Mouse (Mus musculus) hindlimb bud, embryonic 11.5 days (tissue): ENCODE data around the gene Arntl.

Source experiments
- DNase-seq: peaks from one replicate; pipeline ENCODE4 v3.0.0-alpha.2; 2012; ENCODE audit warnings: low read depth, low spot score; ENCODE audit errors: extremely low spot score

Arntl gene

DNA sequence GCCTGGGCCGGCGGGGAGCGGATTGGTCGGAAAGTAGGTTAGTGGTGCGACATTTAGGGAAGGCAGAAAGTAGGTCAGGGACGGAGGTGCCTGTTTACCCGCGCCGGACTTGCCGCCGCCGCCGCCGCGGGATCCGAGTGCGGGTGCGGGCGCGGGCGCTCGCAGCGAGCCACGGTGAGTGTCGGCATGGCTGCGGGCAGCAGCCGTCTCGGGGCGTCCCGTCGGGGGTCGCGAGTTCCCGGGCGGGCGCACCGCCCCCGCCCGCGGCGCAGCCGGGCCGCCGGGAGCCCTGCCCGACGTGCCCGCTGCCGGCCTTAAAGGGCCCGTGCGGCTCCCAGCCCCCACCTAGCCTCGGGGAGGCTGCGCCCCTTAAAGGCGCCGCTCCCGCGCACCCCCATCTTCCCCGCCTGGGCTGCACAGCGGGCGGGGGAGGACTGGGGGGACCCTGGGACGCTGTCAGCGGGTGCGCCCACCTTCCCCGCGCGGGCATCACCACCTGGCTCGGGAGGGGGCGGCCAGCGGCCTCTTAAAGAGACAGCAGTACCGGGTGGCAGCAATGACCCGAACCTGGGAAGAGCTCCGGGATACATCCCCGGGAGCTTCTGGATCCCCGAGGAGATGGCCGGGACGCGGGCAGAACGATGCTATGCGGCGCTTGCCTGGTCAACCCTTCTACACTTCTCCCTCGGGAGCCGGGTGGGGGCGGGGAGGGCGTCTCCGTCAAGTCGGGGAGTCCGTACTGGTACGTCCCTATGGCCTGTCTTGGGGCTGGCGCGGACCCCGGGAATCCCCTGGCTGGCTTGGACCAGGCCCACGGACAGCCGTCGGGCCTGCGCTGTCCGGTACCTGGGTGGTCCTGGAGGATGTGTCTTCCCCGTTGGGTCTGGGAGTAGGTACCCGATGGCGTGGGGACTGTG, 464 bp downstream of the Arntl start:
- no peak for DNase-seq

DNA sequence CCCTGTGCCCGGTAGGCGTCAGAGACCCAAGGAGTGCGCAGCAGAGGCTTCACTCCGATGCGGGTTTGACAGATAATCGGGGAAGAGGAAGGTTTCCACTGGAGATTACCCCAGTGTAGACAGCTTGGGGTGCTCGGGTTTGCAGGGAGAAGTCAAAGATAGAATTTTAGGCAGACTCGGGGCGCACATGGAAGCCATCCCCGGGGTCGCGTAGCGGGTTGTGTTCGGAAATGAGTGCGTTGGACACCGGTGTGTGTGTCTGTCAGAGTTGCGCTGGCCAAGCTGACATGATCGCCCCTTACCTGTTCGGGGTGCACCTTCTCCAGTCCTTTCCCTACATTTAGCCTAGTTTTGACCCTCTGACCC, 1.1 kb downstream of the Arntl start:
- DNase-seq = no peak

DNA sequence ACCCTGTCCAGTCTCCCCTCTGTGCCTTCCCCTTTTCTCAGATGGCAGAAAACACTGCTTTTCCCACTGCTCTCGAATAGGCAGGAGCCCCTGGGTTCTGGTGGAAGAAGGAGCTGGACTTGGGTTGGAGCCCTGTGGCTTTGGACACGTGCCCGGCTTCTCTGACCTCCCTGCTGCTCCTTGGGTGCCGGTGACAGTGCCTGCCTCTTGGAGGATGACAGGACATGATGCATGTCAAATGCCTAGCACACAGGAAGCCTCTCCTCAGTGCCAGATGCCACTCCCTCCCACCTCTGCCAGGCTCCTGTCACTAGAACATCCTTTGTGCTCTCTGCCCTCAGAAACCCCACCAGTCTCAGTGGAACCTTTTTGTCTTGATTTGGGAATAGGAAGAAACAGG, 3.2 kb downstream of the Arntl start:
- no peak for DNase-seq

DNA sequence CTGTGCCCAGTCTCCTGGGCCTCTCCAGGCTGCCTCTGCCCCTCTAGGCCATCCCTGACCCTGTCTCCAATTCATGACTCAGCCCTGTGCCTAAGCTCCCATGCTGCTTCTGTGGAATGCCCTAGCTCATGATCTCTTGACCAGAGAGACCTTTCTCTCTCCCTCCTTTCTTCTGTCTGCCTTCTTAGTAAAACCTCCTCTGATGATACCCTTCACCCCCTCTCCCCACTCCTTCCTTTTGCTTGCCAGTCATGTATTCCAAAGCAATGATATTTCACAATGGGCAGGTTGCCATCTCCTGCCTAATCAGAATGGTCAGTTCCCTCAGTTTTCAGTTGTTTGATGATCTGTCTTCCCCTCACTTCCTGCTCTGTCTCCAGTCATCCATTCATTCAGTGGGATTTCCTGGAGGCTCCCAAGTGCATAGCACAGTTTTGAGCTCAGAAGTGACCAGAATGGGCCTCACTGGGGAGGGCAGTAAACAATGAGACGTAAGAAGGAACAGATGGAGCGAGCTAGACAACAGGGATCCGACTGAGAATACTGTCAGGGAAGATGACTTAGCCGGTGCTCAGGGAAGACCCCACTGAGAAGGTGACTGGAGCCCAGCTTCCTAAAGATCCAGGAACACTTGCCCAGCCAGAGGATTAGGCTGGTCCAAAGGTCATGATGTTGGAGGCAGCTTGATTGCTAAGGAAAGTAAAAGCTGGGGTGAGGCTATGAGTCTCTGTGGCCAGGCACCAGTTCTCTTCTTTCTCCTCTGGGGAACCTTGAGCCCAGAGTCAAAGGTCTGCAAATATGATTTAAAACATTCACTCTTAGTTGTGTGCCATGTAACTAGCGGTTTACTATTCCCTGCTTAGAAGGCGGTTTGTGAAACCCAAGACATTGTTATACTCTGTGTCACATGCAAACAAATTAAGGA, 7.2 kb downstream of the Arntl start:
- DNase-seq = no peak

DNA sequence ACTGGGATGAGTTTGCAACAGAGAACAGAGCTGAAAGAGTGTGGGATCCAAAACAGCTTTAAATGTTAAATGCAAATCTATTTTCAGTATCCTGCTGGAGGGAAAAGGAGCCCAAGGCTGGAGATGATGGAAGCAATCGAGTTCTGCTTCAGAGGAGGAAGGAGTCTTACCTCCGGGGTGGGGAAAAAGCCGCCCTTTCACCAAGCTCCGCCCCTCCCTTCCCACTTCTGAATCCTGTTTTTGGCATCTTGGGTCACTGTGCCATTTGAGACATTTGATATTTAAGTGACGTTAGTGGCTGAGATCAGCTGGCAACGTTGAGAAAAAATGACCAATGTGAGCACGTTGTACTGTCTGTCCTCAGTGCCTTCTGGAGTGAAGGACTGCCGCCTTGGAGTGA, 8.9 kb downstream of the Arntl start:
- no peak for DNase-seq

DNA sequence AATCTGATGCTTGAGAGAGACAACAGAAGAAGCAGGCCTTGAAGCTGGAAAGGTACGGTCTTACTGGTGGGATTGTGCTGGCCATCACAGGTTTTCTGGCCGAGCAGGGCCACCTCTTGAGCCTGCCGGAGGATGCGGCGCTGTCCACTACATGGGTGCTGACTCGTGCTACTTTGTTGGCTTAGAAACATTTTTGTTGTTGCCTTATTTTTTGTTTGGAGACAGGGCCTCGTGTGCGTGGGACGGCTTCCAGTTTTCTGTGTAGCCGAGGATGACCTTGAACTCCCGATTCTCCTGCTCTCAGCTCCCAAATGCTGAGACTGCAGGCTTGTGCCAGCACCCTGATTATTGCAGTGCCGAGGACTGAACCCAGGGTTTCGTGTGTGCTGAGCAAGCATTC, 12.2 kb downstream of the Arntl start:
- DNase-seq = no peak

DNA sequence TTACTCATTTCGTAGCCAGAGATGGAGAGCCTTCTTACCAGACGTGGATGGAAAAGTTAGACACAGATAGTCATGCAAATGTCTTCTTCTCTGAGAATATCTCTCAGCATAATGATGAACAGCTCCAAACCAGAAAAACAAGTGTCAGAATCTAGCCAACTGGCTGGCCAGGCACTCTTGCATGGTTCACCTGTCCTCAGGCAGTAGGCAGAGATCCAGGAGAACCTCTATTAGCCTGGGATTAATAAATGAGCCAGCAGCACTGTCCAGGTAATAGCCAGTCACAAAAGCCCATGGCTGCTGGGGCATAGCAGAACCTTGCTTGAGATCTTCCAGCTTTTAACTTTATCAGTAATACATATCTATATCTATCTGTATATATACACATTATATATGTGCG, 12.6 kb downstream of the Arntl start:
- DNase-seq = no peak

DNA sequence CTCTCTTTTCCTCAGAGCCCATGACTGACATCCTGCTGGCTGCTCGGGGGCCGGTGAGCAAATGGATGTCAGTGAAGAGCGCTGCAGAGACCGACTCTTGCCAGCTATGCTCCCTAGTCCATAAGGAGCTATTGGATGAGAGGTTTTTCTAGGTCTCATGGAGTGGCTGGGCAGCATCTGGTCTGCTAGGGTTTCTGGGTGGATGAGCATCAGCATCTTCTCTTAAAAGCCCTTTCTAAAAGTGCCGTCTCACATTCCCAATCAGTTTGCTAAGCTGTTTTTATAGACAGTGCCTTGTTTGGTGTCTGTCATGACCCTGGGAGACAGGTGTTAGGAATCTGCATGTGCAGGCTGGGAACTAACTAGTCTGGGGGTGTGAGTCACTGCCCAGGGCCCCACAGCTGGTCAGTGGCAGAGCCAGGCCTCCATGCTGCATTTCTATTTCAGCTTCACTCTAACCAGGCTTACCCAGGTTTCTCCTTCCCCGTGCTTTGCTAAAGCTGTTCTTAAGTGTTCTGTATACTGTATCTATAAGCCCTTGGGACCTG, 13.5 kb downstream of the Arntl start:
- no peak for DNase-seq

DNA sequence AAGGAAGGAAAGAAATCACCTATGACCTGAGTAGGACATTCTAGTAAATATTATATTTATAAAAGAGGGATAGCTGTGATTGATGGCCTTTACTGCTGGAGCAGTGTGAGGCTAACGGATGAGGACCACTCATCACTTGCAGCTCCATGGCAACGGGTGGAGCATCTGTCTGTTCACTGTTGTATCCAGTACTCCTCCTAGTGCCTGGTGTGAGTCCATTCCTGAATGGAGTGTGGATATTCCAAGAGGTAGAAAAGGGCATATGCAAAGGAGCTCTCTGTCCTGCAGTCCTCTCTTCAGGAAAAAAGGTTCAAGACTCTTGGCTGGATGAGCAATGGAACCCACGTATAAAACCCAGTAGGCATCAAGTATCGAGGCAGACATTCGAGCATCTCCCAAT, 15.6 kb downstream of the Arntl start:
- DNase-seq = no peak

DNA sequence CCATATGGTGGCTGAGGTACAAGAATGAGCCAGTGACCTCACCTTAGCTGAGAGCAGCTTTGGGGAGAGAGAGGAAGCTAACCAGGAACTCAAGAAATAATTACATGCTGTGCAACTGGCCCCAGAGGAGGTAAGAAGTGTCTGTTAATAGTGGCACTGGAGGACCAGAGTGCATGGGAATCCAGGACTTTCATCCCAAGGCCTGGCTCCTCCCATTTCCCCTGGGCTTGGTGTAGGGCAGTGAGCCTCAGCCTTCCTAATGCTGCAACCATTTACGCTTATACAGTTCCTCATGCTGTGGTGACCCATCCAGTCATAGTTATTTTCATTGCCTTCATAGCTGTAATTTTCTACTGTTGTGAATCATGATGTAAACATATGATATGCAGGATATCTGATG, 17.4 kb downstream of the Arntl start:
- no peak for DNase-seq

DNA sequence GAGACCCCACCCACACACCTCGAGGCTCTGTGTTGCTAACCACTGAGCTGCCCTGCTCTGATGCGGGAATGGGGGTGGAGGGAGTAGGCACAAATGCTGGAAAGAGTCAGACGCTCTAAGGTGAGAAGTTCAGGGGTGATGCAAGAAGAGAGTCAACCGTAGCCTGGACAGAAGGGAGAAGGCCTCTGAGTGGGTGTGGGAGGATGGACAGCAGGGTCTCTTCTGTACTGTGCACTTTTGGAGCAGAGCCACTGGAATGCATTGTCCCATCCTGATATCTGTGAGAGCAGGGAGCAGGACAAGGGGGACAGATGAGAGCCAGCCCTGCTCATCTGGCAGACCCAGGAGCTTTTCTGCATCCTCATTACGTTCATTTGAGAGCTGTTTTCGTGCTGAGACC, 21.2 kb downstream of the Arntl start:
- no peak for DNase-seq

DNA sequence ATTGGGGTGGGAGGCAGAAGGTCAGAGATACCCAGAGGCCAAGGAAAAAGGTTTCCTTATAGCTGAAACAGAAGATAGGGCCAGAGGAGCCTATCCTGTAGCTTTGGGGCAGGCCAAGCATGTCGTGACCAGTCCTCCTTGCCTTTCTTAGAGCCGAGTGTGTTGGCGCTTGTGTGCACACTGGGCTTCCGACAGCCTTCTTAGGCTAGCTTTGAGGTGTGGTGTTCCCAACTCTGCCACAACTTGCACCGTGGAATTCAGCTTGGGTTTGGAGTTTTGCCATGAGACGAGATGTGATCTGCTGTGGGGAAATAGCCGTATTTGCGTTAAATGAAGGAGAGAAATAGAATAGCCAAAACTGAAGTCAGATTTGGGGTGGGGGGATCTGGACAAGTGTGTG, 28.9 kb downstream of the Arntl start:
- DNase-seq = no peak

DNA sequence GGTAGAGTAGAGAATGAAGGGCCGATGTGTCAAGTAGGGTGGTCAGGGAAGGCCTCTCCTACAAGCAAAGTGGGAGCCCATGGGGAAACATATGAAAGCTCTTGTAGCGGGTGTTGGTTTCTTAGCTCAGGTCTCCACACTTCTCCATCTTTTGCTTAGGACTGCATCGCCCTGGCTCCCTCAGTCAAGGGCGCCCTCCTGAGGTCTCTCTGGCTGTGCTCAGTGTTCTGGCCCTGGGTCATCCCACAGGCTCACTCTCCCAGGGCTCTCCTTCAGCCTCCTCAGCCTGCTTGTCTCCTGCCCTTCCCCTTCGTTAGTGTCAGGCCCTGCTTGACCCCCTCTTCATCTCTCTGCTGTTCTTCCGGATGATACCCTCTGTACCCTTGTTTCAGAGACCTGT, 31.1 kb downstream of the Arntl start:
- no peak for DNase-seq

DNA sequence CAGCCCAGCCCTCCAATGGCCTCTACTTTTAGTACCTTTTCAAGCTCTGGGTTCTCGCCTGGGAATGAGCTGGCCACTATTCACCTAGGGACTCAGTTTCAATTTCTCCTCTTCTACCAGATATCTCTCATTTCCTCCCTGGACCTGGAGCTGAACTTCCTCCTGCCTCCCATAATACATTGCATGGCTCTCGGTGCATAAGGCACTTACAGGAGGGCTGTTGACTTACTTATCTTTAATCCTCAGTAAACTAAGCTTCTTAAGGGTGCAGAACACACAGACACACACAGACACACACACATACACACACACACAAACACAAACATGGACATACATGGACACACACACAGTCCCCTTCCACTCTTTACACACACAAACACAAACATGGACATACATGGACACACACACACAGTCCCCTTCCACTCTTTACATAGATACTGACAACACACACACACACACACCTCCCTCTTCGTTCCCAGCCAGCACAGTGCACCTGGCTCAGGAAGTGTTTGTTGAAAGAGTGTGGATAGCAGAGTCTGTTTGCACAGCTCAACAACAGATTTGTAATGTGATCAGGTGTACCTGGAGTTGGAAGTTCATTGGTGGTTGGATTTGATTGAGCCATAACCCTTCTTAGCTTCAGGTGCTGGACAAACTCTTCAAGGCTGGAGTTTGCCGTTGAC, 32.3 kb downstream of the Arntl start:
- DNase-seq = no peak

DNA sequence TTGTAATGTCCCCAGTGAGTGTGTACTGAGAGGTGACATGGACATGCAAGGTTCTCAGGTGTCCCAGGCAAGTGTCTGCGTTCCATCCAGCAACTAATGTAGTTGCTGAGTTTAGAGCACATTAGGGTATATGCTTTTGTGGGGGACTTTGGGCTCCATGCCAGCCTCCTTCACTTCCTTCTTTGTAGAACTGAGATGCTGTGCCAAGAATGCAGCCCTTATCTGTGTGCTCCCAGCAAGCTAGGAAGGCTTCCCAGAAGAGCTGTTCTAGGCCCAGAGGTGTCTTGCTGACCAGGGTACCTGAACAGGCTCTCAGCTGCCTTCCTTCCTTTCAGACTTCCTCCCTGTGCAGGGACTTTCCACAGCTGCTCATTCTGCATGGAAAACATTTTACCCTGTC, 33.2 kb downstream of the Arntl start:
- DNase-seq = no peak

DNA sequence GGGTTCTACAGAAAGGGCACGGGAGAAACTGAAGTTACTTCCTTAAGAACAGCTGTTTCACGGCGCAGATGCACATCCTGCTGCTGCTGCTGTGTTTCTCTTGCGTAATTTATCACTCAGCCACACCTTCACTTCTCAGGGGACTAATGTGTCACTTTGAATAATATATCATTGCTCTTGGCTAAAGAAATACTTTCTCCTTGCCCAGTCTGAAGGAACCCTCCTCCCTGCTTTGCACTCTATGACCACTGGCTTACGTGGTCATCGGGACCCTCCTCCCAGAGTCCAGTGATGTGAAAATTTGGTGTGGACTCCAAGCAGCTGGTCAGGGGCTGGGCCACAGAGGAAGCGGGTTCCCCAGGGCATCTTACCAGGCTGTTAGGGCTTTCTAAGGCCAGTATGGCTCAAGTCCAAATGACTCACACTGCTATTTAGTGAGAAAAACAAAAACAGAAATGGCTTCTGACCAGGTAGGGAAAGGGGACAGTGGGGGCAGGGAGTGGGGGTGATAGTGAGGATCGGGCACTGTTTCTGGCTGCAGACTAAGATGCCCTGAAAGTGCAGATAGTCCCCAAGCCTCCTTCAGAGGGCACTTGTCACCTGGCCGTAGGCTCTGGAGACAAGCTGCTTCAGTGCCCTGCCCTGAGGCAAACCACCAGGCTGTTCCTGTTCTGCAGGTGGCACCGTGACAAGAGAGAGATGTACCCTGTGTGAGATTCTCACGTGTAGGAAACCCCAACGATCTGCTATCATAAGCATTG, 34.8 kb downstream of the Arntl start:
- no peak for DNase-seq

DNA sequence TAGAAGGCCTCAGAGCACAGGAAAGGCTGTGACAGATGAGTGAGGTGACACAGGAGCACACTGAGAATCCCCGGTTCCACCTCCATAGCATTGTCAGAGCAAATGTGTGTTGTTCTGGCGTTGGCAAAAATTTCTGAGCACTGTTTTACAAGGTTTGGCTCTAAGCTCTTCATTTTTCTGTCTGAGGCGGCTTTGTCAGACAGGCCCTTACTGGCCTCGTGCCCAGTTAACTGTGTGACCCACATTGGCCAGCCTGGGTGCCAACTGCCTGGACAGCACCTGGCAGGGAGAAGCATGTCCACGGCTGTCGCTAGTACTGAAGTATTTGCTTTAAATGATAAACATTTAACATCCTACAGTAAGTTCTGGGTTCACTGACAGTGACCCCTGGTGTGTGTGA, 35.4 kb downstream of the Arntl start:
- DNase-seq = no peak

DNA sequence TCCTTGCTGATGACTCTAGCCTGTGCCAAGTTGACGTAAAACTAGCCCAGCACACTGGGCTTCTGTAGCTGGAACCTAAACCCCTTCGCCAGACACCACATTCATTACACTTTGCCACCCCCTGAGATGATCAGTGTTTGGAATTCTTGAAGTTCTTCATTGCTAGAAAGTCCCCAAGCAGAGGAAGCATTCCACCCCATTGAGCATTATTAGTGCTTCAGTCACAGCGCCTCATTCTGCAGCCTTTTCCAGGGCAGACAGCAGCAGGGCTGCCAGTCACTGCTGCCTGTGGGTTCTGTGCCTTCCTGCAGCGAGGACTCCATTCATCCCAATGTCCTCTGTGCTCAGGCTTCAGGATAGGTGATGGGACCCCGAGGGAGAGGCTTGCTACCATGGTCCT, 37.9 kb downstream of the Arntl start:
- no peak for DNase-seq

DNA sequence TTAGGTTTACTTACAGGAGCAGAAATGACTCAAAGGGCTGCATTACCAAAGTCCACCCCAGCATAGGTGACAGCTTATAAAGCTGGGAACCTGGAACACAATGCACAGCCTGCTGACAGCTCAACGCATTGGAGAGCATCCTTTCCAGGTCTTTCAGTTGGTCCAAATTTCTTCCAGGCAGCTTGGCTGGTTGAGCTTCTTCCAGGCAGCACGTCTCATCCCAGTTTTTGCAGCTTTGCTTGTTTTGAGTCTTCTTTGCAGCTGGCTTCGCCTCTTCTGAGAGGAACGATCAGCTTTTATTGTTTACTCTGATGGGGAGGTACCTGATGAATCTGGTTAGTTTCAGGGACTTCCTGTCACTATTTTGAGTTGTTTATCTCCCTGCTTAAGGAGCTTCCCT, 39.2 kb downstream of the Arntl start:
- DNase-seq = no peak

DNA sequence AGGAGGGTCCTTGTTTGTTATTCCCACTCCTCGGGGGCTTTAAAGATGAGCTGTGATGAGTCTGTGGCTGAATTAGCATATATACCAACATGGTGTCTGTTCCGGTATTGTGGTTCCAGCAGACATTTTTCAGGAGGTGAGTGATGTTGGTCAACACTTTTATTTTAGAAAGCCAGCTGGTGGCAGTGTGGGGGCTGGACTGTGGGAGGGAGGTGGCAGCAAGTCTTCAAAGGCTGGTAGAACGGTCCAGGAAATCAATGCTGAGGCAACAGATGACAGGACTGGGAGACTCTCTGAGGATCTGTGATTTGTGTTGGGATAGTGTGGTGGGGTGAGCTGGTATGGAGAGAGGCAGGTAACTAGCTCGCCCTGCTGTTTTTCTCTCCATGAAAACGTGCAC, 39.9 kb downstream of the Arntl start:
- no peak for DNase-seq
